Mouse (Mus musculus): Measurements from ENCODE around the gene Tnip3. TPM values are rescaled to one million over a fixed set of nuclear protein-coding genes. Genes with fewer than 3 reads are reported as not detected.

The Tnip3 gene
- polyA plus RNA-seq, 1 experiment from 2014 or later = 3.2 TPM

GRCm38 (mm10) chr6:65537327-65537884, 12.3 kb downstream of the Tnip3 start:
- peak; percentile 40; the same call in 1 of the 2 replicates for ATAC-seq (ENCODE audit: low read depth)
- H3K27me3 ChIP-seq (ENCODE audit: control insufficient read depth, insufficient read depth, low read depth, low read length) = no peaks in the 10 kb centered on the region
- no peak overlapping the region for H3K4me3 ChIP-seq (ENCODE audit: low read length)
- H3K9me3 ChIP-seq (ENCODE audit: control insufficient read depth, low read length) = no peaks in the 10 kb centered on the region
- H3K27ac ChIP-seq (ENCODE audit: low read length) = no peak overlapping the region
- WGBS = 34% methylated on average over 5 of the region's 5 CpGs
- no peaks in the 10 kb centered on the region for H3K36me3 ChIP-seq (ENCODE audit: control insufficient read depth, insufficient read depth, low read length)
- peaks cover 5% of the 10 kb centered on the region; the same call in 1 of the 2 replicates for H3K4me1 ChIP-seq (replicated peaks; ENCODE audit: control insufficient read depth, insufficient read depth, low read length)
- no peak overlapping the region for H3K4me2 ChIP-seq (ENCODE audit: low read depth, low read length)
- H3K9ac ChIP-seq (ENCODE audit: low read length) = no peak overlapping the region

GRCm38 (mm10) chr6:65538022-65538652, 13.0 kb downstream of the Tnip3 start:
- 46% methylated on average over 9 of the region's 9 CpGs for WGBS
- ATAC-seq (ENCODE audit: low read depth) = no peak
- no peaks in the 10 kb centered on the region for H3K36me3 ChIP-seq (ENCODE audit: control insufficient read depth, insufficient read depth, low read length)
- H3K9ac ChIP-seq (ENCODE audit: low read length) = no peak overlapping the region
- H3K4me1 ChIP-seq (replicated peaks; ENCODE audit: control insufficient read depth, insufficient read depth, low read length) = peaks cover 5% of the 10 kb centered on the region; the same call in 1 of the 2 replicates
- H3K9me3 ChIP-seq (ENCODE audit: control insufficient read depth, low read length) = no peaks in the 10 kb centered on the region
- no peak overlapping the region for H3K27ac ChIP-seq (ENCODE audit: low read length)
- H3K4me3 ChIP-seq (ENCODE audit: low read length) = no peak overlapping the region
- H3K27me3 ChIP-seq (ENCODE audit: control insufficient read depth, insufficient read depth, low read depth, low read length) = no peaks in the 10 kb centered on the region
- no peak overlapping the region for H3K4me2 ChIP-seq (ENCODE audit: low read depth, low read length)

GRCm38 (mm10) chr6:65538921-65539320, 13.8 kb downstream of the Tnip3 start:
- 48% methylated on average over 3 of the region's 3 CpGs for WGBS
- ATAC-seq (ENCODE audit: low read depth) = no peak

GRCm38 (mm10) chr6:65540138-65540537, 15.0 kb downstream of the Tnip3 start:
- no peak for ATAC-seq (ENCODE audit: low read depth)
- H3K9ac ChIP-seq (ENCODE audit: low read length) = no peak overlapping the region
- H3K27ac ChIP-seq (ENCODE audit: low read length) = no peak overlapping the region
- H3K4me3 ChIP-seq (ENCODE audit: low read length) = no peak overlapping the region
- no peaks in the 10 kb centered on the region for H3K36me3 ChIP-seq (ENCODE audit: control insufficient read depth, insufficient read depth, low read length)
- H3K4me1 ChIP-seq (replicated peaks; ENCODE audit: control insufficient read depth, insufficient read depth, low read length) = peaks cover 12% of the 10 kb centered on the region; the same call in 1 of the 2 replicates
- H3K27me3 ChIP-seq (ENCODE audit: control insufficient read depth, insufficient read depth, low read depth, low read length) = no peaks in the 10 kb centered on the region
- no peak overlapping the region for H3K4me2 ChIP-seq (ENCODE audit: low read depth, low read length)
- 53% methylated on average over 2 of the region's 2 CpGs for WGBS
- no peaks in the 10 kb centered on the region for H3K9me3 ChIP-seq (ENCODE audit: control insufficient read depth, low read length)

More at GRCm38 (mm10) chr6:65538921-65539320, 13.8 kb downstream of the Tnip3 start:
- no peaks in the 10 kb centered on the region for H3K36me3 ChIP-seq (ENCODE audit: control insufficient read depth, insufficient read depth, low read length)
- H3K4me3 ChIP-seq (ENCODE audit: low read length) = no peak overlapping the region
- H3K27ac ChIP-seq (ENCODE audit: low read length) = no peak overlapping the region
- no peaks in the 10 kb centered on the region for H3K9me3 ChIP-seq (ENCODE audit: control insufficient read depth, low read length)
- H3K4me2 ChIP-seq (ENCODE audit: low read depth, low read length) = no peak overlapping the region
- H3K9ac ChIP-seq (ENCODE audit: low read length) = no peak overlapping the region
- no peaks in the 10 kb centered on the region for H3K27me3 ChIP-seq (ENCODE audit: control insufficient read depth, insufficient read depth, low read depth, low read length)
- H3K4me1 ChIP-seq (replicated peaks; ENCODE audit: control insufficient read depth, insufficient read depth, low read length) = peaks cover 8% of the 10 kb centered on the region; the same call in 1 of the 2 replicates

- H3K4me2 ChIP-seq (ENCODE audit: low read depth, low read length) = no peak overlapping the region
- no peak overlapping the region for H3K9ac ChIP-seq (ENCODE audit: low read length)
- no peaks in the 10 kb centered on the region for H3K36me3 ChIP-seq (ENCODE audit: control insufficient read depth, insufficient read depth, low read length)
- peaks cover 12% of the 10 kb centered on the region; the same call in 1 of the 2 replicates for H3K4me1 ChIP-seq (replicated peaks; ENCODE audit: control insufficient read depth, insufficient read depth, low read length)
- H3K27ac ChIP-seq (ENCODE audit: low read length) = no peak overlapping the region
- 38% methylated on average over 3 of the region's 3 CpGs for WGBS
- H3K27me3 ChIP-seq (ENCODE audit: control insufficient read depth, insufficient read depth, low read depth, low read length) = no peaks in the 10 kb centered on the region
- H3K4me3 ChIP-seq (ENCODE audit: low read length) = no peak overlapping the region
- ATAC-seq (ENCODE audit: low read depth) = peak; percentile 35; the same call in 1 of the 2 replicates
- no peaks in the 10 kb centered on the region for H3K9me3 ChIP-seq (ENCODE audit: control insufficient read depth, low read length)
Measured at GRCm38 (mm10) chr6:65541094-65541493, 16.0 kb downstream of the Tnip3 start.

- no peak overlapping the region for H3K9ac ChIP-seq (ENCODE audit: low read length)
- ATAC-seq (ENCODE audit: low read depth) = no peak
- H3K4me2 ChIP-seq (ENCODE audit: low read depth, low read length) = no peak overlapping the region
- no peaks in the 10 kb centered on the region for H3K36me3 ChIP-seq (ENCODE audit: control insufficient read depth, insufficient read depth, low read length)
- no peaks in the 10 kb centered on the region for H3K9me3 ChIP-seq (ENCODE audit: control insufficient read depth, low read length)
- no peak overlapping the region for H3K4me3 ChIP-seq (ENCODE audit: low read length)
- peaks cover 12% of the 10 kb centered on the region; the same call in 1 of the 2 replicates for H3K4me1 ChIP-seq (replicated peaks; ENCODE audit: control insufficient read depth, insufficient read depth, low read length)
- H3K27me3 ChIP-seq (ENCODE audit: control insufficient read depth, insufficient read depth, low read depth, low read length) = no peaks in the 10 kb centered on the region
- WGBS = 31% methylated on average over 3 of the region's 3 CpGs
- no peak overlapping the region for H3K27ac ChIP-seq (ENCODE audit: low read length)
Measured at GRCm38 (mm10) chr6:65542391-65542790, 17.3 kb downstream of the Tnip3 start.

GRCm38 (mm10) chr6:65542913-65543312, 17.8 kb downstream of the Tnip3 start:
- Histone ChIP-seq H3K36me3 (ENCODE audit: control insufficient read depth, insufficient read depth, low read length) (no peaks in the 10 kb centered on the region), H3K4me2 (ENCODE audit: low read depth, low read length) (no peak overlapping the region), H3K27ac (ENCODE audit: low read length) (no peak overlapping the region), H3K9me3 (ENCODE audit: control insufficient read depth, low read length) (no peaks in the 10 kb centered on the region), H3K4me3 (ENCODE audit: low read length) (no peak overlapping the region), H3K27me3 (ENCODE audit: control insufficient read depth, insufficient read depth, low read depth, low read length) (no peaks in the 10 kb centered on the region), H3K9ac (ENCODE audit: low read length) (no peak overlapping the region), H3K4me1 (replicated peaks; ENCODE audit: control insufficient read depth, insufficient read depth, low read length) (peaks cover 12% of the 10 kb centered on the region; the same call in 1 of the 2 replicates)
- peak; percentile 66; the same call in 1 of the 2 replicates for ATAC-seq (ENCODE audit: low read depth)
- WGBS = 28% methylated on average over 1 of the region's 1 CpGs

- no peak for ATAC-seq (ENCODE audit: low read depth)
- Histone ChIP-seq H3K9me3 (ENCODE audit: control insufficient read depth, low read length) (no peaks in the 10 kb centered on the region), H3K9ac (ENCODE audit: low read length) (no peak overlapping the region), H3K27me3 (ENCODE audit: control insufficient read depth, insufficient read depth, low read depth, low read length) (no peaks in the 10 kb centered on the region), H3K4me1 (replicated peaks; ENCODE audit: control insufficient read depth, insufficient read depth, low read length) (no peaks in the 10 kb centered on the region), H3K36me3 (ENCODE audit: control insufficient read depth, insufficient read depth, low read length) (no peaks in the 10 kb centered on the region), H3K4me3 (ENCODE audit: low read length) (no peak overlapping the region), H3K4me2 (ENCODE audit: low read depth, low read length) (no peak overlapping the region), H3K27ac (ENCODE audit: low read length) (no peak overlapping the region)
- 63% methylated on average over 3 of the region's 3 CpGs for WGBS
Measured at GRCm38 (mm10) chr6:65563887-65564656, 39.0 kb downstream of the Tnip3 start.

GRCm38 (mm10) chr6:65564657-65565039, 39.5 kb downstream of the Tnip3 start:
- WGBS = 38% methylated on average over 2 of the region's 2 CpGs
- no peaks in the 10 kb centered on the region for H3K27me3 ChIP-seq (ENCODE audit: control insufficient read depth, insufficient read depth, low read depth, low read length)
- no peak overlapping the region for H3K9ac ChIP-seq (ENCODE audit: low read length)
- no peaks in the 10 kb centered on the region for H3K36me3 ChIP-seq (ENCODE audit: control insufficient read depth, insufficient read depth, low read length)
- H3K27ac ChIP-seq (ENCODE audit: low read length) = no peak overlapping the region
- no peak overlapping the region for H3K4me3 ChIP-seq (ENCODE audit: low read length)
- H3K4me1 ChIP-seq (replicated peaks; ENCODE audit: control insufficient read depth, insufficient read depth, low read length) = no peaks in the 10 kb centered on the region
- ATAC-seq (ENCODE audit: low read depth) = no peak
- H3K9me3 ChIP-seq (ENCODE audit: control insufficient read depth, low read length) = no peaks in the 10 kb centered on the region
- H3K4me2 ChIP-seq (ENCODE audit: low read depth, low read length) = no peak overlapping the region
